Mouse (Mus musculus) frontal cortex, postnatal 10 days (tissue): Measurements from ENCODE around the gene Astn1.

Experiments used
- DNase-seq, 2 experiments: peaks; one replicate each; pipeline ENCODE4 v3.0.0; 2022; ENCODE audit warnings: low spot score in 2 of 2, mixed read lengths in 1 of 2

Gene Astn1

DNA sequence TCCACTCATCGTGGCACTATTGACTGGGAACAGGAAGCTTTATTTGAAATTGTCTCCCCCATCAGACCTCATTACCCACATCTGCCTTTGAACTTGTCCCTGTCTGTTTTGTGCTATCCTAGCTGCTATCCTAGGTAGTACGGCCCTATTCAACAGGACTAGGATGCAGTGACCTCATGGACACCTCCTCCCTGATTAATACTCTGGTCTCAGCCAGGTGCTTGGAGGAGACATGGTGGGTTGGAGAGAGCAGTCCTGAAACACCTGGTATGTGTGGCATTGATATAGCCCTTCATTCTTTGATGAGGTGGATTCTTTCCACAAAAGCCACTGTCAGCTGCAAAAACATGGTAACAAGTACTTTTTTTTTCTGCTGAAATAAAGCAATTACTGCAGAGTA, 52.1 kb downstream of the Astn1 start:
- no peak for DNase-seq

DNA sequence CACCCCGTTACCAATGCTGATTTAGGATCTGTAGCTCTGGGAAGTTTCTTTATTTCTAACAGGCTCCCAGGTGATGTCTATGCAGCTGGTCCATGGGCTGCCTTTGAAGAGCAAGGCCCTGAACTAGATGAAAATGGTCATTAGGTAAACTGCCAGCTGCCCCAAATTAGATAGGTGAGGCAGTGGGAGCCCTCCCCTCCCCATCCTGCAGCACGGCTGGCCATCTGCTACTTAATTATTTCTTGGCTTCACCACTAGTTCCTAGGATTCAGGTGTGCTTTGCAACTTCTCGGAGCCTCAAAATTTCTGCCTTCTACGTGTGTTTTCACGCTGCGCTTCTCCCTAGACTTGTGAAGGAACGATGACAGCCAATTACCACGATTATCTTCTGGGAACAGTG, 59.4 kb downstream of the Astn1 start:
- DNase-seq, result no peak

DNA sequence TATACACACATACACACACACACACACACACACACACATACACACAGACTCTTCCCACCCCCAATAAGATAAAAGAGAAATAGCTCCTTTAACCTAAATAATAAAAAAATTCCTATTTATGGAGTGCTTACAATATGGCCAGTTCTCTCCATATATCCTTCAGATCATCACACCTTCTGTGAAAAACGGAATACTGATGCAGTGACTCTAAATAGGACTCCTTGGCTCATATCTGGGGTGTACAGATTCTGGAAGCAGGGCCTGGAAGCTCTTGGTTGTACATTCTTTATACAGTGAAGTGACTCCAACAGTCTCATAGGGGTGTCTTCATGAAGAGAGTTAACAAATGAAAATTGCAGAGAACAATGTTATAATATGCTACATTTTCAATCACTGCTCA, 60.7 kb downstream of the Astn1 start:
- no peak for DNase-seq

DNA sequence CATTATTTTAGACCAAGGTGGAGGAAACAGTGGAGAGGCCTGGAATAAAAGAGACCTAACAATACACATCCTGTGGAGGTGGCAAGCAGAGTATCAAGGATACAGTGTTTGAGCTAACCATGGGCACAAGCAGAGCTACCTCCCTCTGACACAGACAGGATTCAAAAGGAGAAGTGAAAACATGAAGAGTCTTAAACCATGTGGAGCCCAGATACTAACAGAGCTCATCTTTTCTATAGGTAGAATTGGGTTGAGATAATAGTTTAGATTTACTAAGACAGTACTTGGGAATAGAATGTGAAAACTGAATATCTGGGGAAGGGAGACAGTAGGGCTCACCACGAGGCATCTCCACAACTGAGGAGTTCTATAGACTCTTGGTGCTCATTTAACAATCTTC, 84.0 kb downstream of the Astn1 start:
- DNase-seq, result no peak

DNA sequence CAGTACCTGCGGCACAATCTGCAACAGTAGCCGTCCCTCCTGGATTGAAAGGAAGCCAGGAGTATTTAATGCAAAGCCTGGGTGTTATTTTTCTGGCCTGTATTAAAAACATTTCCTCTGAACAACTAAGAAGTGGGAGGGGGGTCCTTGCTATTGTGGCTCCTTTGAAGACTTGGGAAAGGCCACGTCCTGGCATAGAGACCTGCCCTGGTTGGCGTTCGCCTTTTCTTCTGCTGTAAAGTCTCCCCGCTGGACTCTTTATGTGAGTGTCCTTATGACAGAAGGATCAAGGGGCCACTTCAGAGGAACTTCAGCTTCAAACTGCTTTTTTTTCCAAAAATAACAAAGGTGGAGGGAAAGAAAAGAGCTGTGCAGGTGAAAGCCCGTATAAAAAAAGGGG, 85.9 kb downstream of the Astn1 start:
- DNase-seq, result no peak

DNA sequence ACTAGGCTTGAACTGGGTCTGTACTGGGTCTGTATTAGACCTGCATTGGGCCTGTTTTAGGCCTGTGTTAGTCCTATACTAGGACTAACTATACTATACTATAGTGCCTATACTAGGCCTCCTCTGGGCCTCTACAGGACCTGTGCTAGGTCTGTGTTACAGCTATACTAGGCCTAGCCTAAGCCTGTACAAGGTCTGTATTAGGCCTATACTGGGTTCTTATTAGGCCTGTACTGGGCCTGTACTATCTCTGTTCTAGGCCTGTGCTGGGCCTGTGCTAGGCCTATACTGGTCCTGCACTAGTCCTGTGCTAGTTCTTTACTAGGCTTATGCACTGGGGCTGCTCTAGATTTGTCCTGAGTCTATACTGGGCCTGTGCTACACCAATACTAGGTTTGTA, 90.6 kb downstream of the Astn1 start:
- no peak for DNase-seq

DNA sequence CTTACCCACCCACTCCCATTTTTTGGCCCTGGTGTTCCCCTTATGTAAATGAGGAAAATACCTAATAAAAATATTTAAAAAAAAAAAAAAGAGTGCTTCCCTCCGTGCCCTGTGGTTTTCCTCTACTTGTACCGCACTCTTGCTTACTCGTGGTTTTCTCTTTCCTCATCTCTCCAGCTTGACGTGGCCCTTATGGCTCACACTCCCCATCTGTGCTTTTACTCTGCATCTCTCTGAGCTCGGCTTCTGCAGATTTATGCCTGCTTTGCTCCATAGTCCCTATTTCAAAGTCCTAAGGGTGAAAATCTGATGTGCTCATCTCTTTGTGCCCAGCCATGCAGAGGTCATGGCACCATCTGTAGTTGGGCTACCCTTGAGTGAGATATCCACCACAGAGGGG, 91.5 kb downstream of the Astn1 start:
- DNase-seq, result no peak

DNA sequence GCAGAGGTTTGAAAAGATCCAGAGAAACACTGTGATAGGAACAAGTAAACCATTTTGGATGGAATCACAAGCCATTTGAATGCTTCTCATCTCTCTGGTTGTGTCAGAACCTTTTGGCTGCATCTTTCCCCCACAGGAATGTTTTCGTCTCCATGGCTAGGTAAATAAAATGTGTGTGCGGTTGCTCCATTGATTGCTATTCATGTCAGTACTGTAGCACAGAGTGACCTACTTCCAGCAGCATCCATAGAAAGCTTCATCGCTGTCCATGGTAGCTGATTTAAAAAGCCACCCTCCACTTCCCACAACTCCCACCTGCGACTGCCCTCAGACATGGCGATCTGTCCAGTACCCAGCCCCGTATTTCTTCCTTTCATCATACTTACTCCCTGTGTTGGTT, 101.9 kb downstream of the Astn1 start:
- no peak for DNase-seq

DNA sequence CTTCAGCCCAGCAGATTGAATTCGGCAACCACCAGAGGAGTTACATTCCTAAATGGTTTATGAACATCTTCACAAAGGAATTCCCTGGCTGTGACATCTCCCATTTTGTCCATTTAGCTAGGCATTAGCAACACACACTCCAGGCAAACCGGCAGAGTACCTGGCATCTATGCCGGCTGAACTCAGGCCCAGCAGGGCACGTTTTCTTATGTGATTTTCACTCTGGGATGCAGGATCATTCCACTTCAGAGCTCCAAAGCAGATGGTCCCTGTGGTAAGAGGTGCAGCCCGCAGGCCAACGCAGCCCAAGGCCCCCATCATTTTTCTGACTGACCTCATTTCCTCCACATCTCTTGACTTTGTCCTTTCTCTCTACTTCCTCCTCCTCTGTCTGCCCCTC, 103.2 kb downstream of the Astn1 start:
- DNase-seq, result no peak

DNA sequence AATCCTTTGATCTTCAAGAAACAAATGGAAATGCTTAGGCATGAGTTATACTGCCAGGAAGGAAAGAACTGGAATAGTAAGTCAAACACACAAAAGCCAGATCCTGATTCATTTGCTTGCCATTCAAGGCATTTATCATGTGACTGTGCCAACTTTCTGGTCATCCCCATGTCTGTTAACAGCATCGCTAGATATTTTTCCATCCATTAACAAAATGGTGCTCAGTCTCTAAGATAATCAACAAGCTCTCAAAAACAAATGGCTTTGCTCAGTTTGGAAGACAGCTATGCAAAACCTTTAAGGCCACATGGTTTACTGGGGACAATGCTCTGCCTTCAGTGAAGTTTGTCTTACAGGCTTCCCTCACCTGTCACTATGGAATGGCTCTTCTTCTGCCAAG, 115.8 kb downstream of the Astn1 start:
- no peak for DNase-seq

DNA sequence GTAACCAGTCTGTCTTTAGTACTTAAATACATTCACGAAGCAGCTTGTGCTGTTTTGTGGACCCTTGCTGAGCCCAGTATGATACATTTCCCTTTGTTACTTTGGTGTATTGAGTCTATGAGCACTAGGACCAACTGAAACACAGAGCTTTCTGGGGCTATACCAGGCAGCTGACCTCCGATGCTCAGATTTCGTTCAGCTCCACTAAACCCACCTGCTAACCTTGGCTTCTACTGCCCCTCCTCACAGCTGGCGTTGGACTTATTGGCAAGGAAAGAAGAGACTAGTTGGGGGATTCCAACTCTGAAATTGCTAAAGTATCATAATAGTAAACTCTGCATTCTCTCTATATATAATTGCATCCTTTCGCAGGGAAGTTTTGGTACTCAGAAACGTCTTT, 118.2 kb downstream of the Astn1 start:
- no peak for DNase-seq

DNA sequence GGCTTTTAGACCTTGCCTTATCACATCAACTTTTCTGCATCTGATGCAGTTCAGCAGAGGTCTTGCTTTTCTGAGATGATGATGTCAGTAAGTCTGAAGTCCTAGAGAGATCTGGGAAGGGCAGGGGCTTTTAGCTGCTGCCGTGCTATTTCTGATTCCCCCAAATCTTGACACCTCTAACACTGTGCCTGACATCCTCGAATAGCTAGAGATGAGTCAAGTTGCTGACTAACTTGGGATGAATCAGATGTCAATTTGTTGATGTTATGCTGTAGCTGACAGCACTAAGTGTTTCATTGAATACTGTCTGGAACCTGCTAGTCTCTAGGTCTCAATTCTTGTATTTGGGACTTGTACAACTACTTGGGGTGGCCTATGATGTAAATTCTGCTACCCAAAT, 121.7 kb downstream of the Astn1 start:
- DNase-seq, result no peak

DNA sequence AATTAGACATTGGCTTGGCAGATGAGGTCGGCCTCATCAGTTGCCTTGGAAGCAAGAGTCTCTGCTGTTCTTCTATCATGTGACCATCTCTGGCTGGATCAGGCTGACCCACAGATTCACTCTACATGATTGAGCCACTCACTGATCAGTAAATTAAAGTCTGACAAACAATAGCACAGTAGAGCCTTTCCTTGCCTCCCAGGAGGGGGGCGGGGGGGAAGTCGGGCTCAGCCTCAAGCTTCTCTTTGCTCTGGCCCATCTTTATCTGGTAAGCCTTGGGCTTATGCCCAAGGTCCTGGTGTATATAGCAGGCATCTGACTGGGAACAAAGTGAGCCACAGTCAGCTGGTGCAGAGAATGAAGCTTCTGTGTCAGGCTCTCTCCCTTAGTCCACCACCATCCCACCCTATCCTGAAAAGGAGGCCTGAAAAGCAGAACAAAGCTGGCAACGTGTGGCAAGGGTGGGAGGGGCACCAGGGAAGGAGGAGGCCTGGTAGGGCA, 127.5 kb downstream of the Astn1 start:
- DNase-seq, result no peak

DNA sequence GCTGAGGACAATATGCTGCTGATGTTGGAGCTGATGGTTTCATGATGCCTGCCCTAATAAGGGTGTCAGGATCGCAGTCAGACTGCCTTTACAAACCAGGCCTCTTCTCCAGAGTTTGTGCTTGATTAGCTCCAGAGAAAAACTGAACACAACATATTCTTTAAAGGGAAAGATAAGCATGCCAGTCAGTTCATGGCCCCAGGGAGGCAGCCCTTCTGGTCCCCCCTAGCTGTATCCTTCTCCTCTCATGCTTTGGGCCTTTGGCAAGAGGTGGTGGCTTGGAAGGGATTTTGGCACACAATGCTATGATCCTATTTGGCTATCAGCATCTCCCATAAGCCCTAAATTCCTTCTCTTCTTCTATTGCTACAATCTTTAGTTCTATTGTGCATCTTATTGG, 128.1 kb downstream of the Astn1 start:
- DNase-seq, result no peak

DNA sequence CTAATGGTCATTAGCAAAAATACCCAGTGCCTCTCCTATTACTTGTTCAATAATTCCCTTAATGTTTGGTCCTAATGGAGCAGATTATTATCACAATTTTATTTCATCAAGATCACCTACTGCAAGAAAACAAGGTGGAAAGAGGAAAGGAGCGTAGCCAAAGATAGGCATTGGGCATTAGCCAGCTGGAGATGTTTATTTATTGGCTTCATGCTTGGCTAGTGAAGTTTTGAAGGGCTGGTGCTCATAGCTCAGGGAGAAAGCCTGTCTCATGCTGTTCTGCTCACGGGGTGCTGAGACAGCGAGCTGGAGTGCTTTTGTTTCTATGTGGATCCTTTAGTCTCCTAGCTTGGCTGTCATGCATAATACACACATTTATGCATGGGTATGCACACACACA, 131.2 kb downstream of the Astn1 start:
- no peak for DNase-seq

DNA sequence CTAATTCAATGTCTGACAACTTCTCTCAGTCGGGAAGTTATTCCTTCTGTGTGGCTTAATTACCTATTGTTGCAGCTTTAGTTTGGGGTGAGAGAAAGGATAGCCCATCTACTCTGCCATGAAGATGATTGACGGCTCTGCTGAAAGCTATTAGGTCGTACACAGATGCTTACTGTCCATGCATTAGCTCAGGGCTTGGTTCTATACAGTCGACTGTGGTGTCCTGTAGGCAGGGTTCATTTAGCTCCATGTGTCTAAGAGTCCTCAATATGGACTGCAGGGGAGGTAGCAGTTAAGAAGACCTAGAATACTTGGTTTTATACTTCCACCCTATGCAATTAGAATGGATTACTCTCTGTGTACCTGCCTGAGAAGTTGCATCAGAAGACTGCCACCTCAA, 138.1 kb downstream of the Astn1 start:
- DNase-seq, result no peak

DNA sequence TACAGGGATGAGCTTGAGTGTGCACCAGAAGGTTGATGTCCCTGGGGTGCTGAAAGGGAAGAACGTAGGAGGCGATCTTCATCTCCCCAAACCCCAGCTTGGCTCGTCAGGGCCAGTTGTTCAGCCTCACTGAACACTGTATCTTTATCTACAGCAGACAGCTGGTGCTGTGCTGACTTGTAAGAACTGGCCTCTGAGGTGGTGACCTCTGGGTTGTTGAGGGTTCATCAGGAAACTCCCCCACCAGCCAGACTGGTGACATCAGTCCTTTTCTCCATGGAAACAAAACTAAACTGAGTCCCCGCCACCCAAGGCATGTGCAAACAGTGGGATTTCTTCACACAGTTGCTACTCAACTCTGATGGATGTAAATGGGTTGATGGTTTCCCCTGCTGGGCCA, 138.9 kb downstream of the Astn1 start:
- DNase-seq, result no peak

DNA sequence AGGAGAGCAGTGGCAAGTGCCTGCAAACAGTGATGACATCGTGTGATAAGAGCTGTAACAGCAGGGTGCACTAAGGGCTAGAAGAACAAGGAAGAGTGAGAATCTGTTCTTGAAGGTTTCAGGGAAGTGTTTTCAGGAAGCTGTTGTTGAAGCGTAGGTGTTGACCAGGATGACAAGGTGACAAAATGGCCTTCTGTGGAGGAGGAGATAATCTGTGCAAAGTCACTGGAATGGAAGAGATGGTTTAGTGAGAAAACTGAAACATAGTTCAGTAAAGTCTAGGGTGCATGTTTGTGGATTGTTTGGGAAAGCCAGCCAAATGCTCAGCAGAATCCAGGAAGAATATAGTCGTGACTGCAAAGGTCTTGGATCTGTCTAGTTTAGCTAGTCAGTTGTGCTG, 145.5 kb downstream of the Astn1 start:
- no peak for DNase-seq

DNA sequence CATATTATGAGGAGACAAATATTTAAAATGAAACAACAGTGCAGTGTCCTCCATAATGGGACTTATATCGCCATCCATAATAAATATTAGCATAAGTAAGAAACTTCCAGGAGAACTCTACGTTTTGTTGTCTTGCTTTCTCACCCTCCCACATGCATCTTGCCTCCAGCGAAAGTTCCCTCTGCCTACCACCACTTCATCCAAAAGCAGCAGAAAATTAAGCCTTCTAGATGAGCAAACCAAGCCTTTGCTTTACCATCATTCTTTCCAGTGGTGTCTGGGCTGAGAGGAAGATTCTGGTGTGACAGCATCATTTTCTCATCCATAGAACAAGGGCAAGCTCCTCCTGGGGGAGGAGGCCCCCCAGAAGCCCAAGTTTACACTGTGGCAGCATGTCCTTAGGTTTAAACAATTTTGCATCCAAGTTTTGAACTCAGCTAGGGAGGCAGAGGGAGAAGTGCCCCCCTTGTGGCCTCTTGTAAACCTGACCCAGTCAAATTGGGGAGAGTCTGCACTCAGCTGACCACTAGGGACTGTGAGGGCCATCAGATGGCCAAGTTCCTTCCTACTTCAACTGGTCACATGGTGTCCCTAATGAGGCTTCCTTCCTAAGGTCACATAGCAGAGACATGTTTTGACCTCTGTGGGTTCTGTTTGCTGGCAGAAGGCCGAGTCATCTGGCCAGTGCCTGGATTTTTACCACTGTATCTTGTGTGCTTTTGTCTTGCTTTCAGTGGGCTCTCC, 147.2 kb downstream of the Astn1 start:
- DNase-seq, result no peak

DNA sequence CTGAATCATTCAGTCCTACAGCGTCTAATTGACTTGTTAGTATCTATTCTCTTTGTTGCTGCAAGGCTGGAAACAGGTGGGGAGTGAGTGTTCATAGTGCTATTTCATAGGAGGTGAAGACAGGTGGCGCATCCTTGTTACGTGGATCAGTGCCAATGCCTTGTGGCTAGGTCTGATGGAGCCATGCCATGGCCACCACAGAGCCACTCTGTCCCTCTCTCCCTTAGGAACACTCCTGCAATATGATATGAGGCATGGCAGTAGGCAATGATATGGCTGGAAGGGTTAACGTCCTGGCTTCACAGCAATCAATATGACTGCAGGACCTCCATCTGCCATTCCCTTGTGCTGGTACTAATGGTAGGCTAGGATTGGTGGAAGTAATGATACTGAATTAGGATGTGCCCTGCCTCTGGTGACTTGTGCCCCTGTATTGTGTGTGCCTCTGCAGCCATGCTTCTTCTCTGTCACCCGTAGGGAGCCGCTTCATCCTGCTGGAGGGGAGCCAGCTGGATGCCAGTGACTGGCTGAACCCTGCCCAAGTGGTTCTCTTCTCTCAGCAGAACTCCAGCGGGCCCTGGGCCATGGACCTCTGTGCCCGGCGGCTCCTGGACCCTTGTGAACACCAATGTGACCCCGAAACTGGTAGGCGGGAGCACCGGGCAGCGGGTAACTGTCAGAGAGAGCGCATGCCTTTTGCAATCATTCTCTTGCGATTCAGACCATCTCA, 148.6 kb downstream of the Astn1 start:
- DNase-seq, result peak; percentile 27 to 34

DNA sequence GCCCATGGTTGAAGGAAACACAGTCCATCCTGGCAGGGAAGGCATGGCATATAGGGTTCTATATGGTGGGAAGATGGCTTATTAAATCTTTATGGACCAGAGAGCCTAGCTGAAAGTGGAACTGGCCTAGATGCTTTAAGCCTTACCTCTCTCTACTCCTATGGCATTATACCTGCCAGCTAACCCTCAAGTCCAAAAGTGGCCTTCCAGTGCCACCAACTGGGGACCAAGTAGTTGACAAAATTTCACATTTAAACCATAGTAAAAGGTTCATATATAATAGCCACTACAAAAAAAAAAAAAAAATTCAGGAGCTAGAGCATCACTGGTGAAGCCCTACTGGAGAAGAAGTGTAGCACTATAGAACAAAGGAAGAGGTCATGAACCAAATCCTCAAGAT, 150.0 kb downstream of the Astn1 start:
- DNase-seq, result no peak

DNA sequence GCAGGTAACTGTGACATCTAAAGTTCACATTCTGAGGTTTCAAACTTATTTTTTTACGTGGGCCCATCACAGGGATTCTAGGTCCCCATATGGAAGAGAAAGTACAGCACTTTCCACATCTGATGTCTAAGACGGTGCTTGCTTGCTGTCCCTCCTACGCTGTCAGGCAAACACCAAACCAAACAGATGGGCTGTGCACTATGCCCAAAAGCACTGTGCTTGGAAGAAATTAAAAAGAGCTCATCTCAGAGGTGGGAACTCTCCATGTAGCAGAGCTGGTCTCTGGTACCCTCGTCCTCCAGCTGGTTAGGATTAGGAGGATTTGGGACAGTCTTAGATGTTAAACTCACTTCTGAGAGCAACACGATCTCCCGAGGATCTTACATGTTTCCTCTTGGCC, 150.6 kb downstream of the Astn1 start:
- peak in 1 of 2 experiments; percentile 58 for DNase-seq

DNA sequence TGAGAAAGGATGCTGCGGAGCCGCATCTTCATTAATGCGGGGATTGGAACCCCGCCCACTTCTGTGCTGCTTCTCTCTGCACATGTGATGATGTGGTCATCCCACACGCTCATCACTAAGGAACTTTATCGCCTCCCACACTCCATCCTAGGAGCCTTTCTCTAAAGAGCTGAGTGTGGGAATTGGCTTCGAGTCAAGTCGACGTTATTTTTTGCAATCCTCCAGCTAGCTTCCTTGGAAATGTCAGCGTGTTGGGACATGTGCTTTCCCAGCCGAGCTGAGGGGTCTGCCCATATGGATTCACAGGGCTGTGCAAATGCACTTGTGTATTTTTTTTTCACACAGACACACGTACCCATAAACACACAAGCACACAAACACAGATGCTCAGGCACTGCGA, 151.5 kb downstream of the Astn1 start:
- DNase-seq, result peak; percentile 56 to 77
